Mouse (Mus musculus): ENCODE results near the gene Edar. TPM values are rescaled to one million over a fixed set of nuclear protein-coding genes. Genes with fewer than 3 reads are reported as not detected.

The Edar gene
- polyA plus RNA-seq, 1 experiment from 2014 or later, result 0.04 TPM

DNA sequence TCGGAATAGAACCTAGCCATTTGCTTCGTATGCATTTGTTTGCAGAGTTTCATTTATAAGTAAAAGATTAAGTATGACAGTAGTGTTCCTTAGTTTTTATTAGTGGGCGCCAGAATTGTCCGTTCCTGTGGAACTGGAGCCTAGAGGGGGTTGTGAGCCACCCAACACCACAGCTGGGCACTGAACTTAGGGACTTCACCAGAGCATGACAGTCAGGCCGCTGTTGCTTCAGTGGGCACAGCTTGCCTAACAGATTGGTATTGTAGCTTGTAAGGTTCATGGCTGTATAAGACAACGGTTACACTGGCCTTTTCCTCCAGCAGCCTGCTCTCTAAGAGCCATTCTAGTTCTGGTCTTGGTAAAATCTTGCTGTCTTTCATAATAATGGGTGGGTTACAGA is 114.9 kb downstream of the Edar start:
- ATAC-seq (no peak), DNase-seq (no peak)
- WGBS (ENCODE audit: insufficient replicate concordance), result 79% methylated on average over 6 of the region's 6 CpGs
- no peaks in the 10 kb centered on the region for H3K27me3 ChIP-seq (ENCODE audit: insufficient read depth, low read length)
- TF ChIP-seq CTCF (IDR thresholded peaks at IDR 0.05; ENCODE audit: low read depth) (no peak), EP300 (IDR thresholded peaks at IDR 0.05; ENCODE audit: low read depth) (no peak)
- no peak overlapping the region for H3K27ac ChIP-seq (ENCODE audit: low read depth)
- no peaks in the 10 kb centered on the region for H3K36me3 ChIP-seq (replicated peaks; ENCODE audit: insufficient read depth, low read length)
- H3K4me3 ChIP-seq (ENCODE audit: low read depth, low read length), result no peak overlapping the region
- H3K9me3 ChIP-seq (ENCODE audit: low read length), result no peaks in the 10 kb centered on the region
- H3K4me2 ChIP-seq (ENCODE audit: low read depth, low read length), result no peak overlapping the region
- H3K4me1 ChIP-seq (ENCODE audit: insufficient read depth), result no peaks in the 10 kb centered on the region
- H3K9ac ChIP-seq (replicated peaks), result no peak overlapping the region

DNA sequence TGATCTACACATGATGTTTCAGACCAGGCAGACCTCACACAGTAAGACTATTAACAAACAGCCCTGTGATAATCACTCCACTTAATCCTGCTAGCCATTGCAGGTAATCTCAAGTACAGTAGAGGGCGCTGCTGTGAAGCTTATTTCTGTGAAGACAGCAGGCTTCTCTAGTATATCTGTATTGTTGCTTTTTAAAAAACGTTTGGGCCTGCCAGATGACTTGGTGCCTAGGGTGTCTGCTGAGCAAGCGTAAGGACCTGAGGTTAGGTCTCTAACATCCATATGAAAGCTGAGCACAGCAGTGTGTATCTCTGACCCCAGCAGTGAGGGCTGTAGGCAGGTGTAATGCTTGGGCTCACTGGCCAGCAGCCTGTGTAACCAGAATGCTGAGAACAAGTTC is 115.6 kb downstream of the Edar start:
- TF ChIP-seq EP300 (IDR thresholded peaks at IDR 0.05; ENCODE audit: low read depth), result no peak
- TF ChIP-seq CTCF (IDR thresholded peaks at IDR 0.05; ENCODE audit: low read depth), result peak; percentile 60
- Histone ChIP-seq H3K4me2 (ENCODE audit: low read depth, low read length) (no peak overlapping the region), H3K9ac (replicated peaks) (no peak overlapping the region), H3K27ac (ENCODE audit: low read depth) (no peak overlapping the region), H3K9me3 (ENCODE audit: low read length) (no peaks in the 10 kb centered on the region), H3K36me3 (replicated peaks; ENCODE audit: insufficient read depth, low read length) (no peaks in the 10 kb centered on the region), H3K4me1 (ENCODE audit: insufficient read depth) (no peaks in the 10 kb centered on the region), H3K27me3 (ENCODE audit: insufficient read depth, low read length) (no peaks in the 10 kb centered on the region), H3K4me3 (ENCODE audit: low read depth, low read length) (no peak overlapping the region)
- WGBS (ENCODE audit: insufficient replicate concordance), result 24% methylated on average over 3 of the region's 3 CpGs
- ATAC-seq (no peak), DNase-seq (peak; percentile 35)

DNA sequence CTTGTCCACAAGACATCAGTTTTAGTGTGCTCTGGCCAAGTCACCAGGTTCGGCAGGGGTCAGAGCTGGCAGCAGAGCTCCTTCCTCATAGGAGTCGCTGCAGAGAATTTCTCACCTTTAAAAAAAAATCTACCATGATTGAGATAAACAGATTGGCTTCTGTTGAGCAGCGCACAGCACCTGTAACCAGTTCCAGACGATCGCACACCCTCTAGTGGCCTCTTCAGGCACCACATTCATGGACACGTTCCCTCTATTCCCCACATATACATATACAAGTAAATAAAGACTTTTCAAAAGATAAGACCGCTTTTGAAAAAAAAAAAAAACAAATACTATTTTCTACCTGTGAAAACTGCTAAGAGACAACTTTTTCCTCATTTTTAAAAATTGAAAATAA is 116.4 kb downstream of the Edar start:
- H3K4me3 ChIP-seq (ENCODE audit: low read depth, low read length), result no peak overlapping the region
- no peaks in the 10 kb centered on the region for H3K4me1 ChIP-seq (ENCODE audit: insufficient read depth)
- H3K36me3 ChIP-seq (replicated peaks; ENCODE audit: insufficient read depth, low read length), result no peaks in the 10 kb centered on the region
- no peaks in the 10 kb centered on the region for H3K9me3 ChIP-seq (ENCODE audit: low read length)
- H3K9ac ChIP-seq (replicated peaks), result no peak overlapping the region
- ATAC-seq, result no peak
- DNase-seq, result peak; percentile 49
- TF ChIP-seq CTCF (IDR thresholded peaks at IDR 0.05; ENCODE audit: low read depth) (peak; percentile 59), EP300 (IDR thresholded peaks at IDR 0.05; ENCODE audit: low read depth) (no peak)
- H3K27ac ChIP-seq (ENCODE audit: low read depth), result no peak overlapping the region
- 24% methylated on average over 7 of the region's 7 CpGs for WGBS (ENCODE audit: insufficient replicate concordance)
- no peaks in the 10 kb centered on the region for H3K27me3 ChIP-seq (ENCODE audit: insufficient read depth, low read length)
- no peak overlapping the region for H3K4me2 ChIP-seq (ENCODE audit: low read depth, low read length)

DNA sequence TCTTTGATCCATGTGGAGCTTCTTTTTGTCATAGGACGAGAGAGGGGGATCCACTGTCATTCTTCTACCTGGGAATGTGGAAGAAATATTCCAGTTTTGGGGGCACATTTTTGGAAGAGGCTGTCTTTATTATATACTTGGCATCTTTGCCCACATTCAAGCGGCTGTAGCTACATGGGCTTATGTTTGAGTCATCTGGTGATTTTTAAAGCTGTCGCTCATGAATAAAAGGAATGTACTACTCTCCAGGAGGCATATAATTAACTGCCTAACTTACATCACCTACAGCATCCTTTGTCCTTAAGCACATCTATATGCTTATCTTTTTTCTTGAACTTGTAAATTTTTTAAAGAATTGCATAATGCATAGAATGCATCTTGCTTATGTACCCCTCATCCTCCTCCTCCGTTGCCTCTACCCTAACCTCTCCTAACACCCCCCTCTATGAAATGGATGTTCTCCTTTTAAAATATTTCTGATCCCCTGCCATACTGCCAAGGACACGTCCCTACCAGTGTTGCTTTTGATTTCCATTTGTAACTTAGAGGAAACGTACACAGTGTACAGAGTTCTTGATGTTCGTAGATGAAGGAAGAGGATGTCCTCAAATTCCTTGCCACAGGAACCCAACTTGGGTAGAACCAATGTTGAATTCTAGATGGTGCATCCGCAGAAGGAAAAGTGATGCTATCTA is 120.6 kb downstream of the Edar start:
- ATAC-seq (no peak), DNase-seq (no peak)
- H3K27ac ChIP-seq (ENCODE audit: low read depth), result no peak overlapping the region
- no peaks in the 10 kb centered on the region for H3K4me1 ChIP-seq (ENCODE audit: insufficient read depth)
- no peaks in the 10 kb centered on the region for H3K9me3 ChIP-seq (ENCODE audit: low read length)
- H3K4me2 ChIP-seq (ENCODE audit: low read depth, low read length), result no peak overlapping the region
- H3K36me3 ChIP-seq (replicated peaks; ENCODE audit: insufficient read depth, low read length), result no peaks in the 10 kb centered on the region
- TF ChIP-seq CTCF (IDR thresholded peaks at IDR 0.05; ENCODE audit: low read depth), result no peak
- TF ChIP-seq EP300 (IDR thresholded peaks at IDR 0.05; ENCODE audit: low read depth), result no peak
- H3K27me3 ChIP-seq (ENCODE audit: insufficient read depth, low read length), result no peaks in the 10 kb centered on the region
- no peak overlapping the region for H3K9ac ChIP-seq (replicated peaks)
- WGBS (ENCODE audit: insufficient replicate concordance), result 79% methylated on average over 8 of the region's 8 CpGs
- H3K4me3 ChIP-seq (ENCODE audit: low read depth, low read length), result no peak overlapping the region

Other genes starting within 250 kb of the Edar start
- gene Ranbp2, start 228.7 kb downstream of the Edar start, polyA plus RNA-seq (2015; fragmentation: Nextera tagmentation; extraction: Ambion mirVana), result 8.7 and 9.6 TPM in 2 replicates
- gene Ccdc138, start 177.7 kb downstream of the Edar start, polyA plus RNA-seq (2015; fragmentation: Nextera tagmentation; extraction: Ambion mirVana), result 1.7 TPM in 2 replicates
- not detected in 2 replicates for gene Gm17542, start 42.6 kb upstream of the Edar start, polyA plus RNA-seq (2015; fragmentation: Nextera tagmentation; extraction: Ambion mirVana)
- gene Sh3rf3, start 137.7 kb upstream of the Edar start, polyA plus RNA-seq (2015; fragmentation: Nextera tagmentation; extraction: Ambion mirVana), result not detected in 2 replicates

Measured in liver, postnatal 0 days (tissue).